Mouse (Mus musculus) c-Kit-positive CD71-negative TER-119-negative erythroid progenitor cells, embryonic 14.5 days (primary cell): Measurements from ENCODE around the gene Rab11fip4.

Experiments used
- DNase-seq: peaks from one replicate; pipeline ENCODE4 v3.0.0-alpha.2; 2013; ENCODE audit warnings: low read depth

Gene Rab11fip4

DNA sequence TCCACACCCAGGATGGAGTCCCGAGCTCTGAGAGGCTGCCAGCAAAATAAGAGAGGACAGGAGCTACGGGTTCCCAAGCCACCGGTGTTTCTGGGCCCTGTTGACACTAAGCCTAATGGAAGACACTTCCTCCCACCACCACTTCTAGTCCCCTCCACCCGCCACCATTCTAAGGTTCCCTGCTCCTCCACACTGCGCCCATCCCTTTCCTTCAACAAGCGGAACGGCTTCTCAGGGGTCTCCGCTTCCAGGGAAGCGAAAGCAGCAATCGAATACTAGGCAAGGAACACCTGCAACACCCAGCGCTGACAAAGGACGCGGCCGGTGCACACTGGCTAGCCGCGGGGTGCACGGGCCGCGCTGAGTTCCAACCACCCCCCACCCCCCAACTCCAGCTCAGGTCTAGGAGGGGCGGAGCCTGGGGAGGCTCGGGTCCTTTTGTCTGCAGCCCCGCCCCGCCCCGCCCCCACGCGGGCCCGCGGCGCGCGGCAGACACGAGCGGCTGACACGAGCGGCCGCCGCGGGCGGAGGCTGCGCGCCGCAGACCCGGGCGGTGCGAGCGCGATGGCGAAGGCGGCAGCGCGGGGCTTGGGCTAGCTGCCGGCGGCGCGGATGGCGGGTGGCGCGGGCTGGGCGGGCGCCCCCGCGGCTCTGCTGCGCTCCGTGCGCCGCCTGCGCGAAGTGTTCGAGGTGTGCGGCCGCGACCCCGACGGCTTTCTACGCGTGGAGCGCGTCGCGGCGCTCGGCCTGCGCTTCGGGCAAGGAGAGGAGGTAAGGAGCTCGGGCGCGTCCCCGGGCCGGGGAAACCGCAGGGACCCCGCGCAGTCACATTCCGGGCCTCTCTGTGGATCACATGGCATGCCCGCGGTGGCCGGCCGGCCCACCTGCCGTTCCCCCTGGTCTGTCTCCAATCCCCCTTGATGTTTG is at the start of gene Rab11fip4:
TSS of gene Rab11fip4 (plus strand) at position 549 of the 927 bp plus-strand sequence.
- no peak for DNase-seq

DNA sequence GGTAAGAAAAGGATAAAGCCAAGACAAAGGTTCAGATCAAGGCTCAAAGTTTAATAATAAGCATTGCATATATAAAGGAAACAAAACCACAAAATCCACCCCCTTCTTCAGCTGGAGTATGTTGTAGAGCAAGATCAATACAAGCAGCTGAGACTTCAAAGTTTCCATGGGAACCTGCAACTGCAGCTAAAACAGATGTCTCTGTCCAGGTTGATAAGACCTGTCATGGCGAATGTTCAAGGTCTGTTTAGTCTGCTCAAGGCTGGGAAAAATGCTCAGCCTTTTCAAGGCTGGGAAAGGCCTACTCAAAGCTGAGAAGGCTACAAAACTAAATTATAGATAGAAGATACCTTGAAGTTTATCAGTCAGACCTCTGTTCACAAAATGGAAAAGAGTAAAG is 38.4 kb upstream of the Rab11fip4 start:
- no peak for DNase-seq

DNA sequence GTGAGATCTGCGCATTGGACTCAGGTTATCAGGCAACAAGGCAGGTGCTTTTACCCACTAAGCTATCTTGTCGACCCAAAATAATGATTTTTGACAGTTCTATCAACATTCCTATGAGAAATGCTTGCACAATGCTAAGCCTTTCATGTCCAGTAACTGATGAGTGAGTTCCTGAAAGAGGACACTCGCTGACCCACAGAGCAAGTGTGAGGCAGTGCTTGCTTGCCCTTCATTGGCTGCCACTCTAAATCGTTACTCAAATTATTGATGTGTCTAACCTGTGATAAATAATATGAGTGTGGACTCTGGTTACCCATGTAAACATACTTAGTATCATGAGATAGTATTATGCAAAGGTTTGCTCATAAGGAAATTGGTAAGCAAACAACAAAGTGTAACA is 30.5 kb upstream of the Rab11fip4 start:
- no peak for DNase-seq

DNA sequence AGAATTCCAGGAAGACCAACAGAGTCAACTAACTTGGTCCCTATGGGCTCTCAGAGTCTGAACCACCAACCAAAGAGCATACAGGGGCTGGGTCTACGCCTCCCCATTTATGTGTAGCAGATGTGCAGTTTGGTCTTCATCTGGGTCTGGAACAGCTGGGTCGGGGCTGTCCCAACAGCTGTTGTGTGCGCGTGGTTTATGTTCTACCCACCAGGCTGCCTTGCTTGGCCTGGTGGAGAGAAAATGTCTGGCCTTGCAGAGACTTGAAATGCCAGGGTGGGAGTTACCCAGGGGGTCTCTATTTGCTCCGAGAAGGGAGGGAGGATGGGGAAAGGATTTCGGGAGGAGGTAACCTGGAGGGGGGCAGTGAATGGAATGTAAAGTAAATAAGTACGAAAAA is 27.5 kb upstream of the Rab11fip4 start:
- no peak for DNase-seq

DNA sequence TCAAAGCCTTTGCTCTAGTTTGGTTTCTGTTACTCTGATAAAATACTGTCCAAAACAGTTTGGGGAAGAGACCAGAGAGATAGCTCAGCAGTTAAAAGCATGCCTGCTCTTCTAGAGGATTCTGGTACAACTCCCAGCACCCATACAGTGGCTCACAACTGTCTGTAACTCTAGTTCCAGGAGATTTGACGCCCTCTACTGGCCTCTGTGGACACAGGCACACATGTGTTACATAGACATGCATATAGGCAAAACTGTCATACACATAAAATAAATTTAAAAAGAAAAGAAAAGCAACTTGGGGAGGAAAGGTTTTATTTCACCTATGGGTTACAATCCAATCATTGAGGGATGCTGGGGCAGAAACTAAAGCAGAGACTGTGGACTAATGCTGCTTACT is 24.1 kb upstream of the Rab11fip4 start:
- DNase-seq = no peak

DNA sequence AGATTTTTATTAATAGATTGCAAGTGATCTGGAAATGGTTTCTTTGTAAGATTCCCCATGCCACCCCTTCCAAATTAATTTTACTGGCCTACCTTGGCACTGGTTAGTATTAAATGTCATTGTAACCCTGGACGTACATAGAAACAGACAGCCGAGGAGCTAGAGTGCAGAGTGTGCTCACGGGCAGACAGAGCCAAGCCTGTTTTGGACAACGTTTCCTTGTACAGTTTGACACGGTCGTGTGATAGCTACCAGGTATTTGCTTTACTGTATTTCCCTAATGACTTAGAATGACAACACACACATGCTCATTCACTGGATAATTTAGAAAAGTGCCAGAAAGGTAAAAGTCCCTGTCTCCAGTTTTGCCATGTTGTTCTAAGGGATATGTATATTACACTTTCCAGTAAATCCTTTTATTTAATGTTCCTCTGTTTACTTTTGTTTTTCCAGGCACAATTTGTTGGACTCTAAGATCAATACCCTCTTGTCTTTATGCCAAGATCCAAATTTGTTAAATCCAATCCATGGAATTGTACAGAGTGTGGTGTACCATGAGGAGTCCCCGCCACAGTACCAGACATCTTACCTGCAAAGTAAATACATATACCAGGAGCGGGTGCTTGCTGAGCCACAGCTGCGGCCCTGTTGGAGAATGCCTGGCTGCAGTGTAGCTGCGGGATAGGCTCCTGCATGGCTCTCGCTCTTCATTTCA is 22.7 kb upstream of the Rab11fip4 start:
- no peak for DNase-seq

DNA sequence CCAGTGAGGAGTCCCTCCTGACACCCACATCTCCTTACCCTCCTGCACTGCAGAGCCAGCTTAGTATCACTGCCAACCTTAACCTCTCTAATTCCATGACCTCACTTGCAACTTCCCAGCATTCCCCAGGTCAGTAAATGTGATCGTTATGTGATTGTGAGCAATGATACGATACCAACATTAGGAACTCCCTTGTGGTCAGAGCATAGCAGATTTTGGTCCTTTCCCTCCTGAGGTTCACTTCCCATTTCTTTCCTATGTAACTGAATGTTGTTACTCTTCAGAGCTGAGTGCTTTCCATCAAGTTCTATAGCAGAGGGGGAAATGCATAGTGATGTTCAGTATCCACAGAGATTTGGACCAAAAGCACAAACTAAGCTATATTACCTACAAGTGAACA is 20.7 kb upstream of the Rab11fip4 start:
- no peak for DNase-seq

DNA sequence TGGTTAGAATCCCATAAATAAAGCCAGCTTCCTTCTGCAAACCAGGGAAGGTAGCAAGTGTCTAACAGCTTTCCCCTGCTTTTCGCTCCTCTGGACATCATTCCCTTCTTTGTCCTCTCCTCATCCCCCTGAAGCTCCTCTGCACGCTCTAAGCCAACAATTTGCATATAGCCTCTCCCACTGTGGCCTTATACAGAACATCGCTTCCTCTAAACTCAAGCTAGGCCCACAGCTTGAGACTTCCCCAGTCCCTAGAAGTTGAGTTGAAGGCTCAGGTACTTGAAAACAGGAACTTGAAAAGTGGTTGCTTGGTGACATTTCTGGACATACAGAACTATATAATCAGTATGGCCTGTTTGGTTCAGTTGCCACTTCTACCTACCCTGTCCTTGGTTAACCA is 17.2 kb upstream of the Rab11fip4 start:
- no peak for DNase-seq

DNA sequence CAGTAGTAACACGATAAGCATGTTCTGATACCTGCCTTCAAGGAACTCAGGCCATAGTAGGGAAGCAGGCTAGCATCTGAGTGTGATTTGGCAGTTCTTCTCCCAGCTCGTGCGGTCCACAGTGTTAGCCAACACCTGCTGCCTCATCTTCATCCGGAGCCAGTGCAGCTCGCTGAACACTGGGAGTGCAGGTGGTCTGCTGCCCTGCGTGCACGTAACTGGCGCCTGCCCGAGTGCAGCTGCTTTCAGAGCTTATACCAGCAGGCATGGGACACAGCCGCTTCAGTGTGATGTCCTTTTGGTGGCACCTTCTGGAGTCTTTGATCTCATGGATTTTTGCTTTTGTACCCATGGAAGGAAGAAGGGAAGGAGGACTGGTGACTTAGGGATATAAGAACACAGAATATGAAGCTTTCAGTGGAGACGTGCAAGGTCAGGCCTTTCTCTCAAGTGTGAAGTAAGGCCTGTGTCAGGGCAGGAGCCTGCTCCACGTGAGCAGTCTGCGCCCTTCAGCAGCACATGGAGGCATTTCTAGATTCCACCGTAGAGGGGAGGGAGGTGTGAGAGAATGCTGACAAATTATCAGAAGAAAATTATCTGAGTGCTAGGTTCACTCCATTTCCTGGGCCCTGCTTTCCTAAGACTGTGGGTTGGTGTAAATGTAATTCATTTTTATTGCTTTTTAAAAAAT is 15.5 kb upstream of the Rab11fip4 start:
- DNase-seq = no peak

DNA sequence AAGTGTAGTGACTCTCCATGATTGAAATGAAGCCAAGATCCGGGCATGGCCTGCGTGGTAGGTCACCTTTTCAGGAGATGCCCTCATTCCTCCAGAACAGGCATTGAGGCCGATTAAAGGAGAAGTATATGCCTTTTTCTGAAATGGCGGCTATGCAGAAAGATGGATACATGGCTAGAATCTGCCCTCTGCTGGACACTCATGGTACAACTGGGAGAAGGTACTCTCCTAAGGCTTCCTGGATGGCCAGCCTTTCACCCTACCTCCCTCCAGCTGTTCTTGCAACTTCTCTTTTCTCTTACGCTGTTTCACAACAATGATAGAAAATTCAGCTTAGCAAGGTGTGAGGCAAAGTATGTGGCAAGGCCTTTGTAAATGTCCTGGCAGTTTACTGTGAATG is 13.3 kb upstream of the Rab11fip4 start:
- peak; percentile 85 for DNase-seq

DNA sequence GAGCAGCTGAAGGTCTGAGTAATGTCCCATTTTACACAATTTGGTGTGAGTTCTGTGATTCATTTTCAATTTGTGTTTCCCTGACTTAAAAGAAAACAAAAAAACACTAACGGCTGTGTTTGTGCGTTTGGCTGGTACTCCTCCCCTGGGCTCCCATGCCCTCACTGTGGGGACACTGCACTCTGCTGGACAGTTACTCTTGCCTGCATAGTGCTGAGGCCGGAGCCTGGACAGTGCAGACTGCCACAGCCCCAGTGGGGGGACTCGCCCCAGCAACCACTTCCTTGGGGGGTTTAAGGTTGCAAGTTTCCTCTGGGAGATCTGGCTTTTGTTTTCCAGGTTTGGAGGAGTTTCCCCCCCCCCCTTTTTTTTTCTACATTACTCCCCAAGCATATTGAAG is 10.4 kb upstream of the Rab11fip4 start:
- no peak for DNase-seq

DNA sequence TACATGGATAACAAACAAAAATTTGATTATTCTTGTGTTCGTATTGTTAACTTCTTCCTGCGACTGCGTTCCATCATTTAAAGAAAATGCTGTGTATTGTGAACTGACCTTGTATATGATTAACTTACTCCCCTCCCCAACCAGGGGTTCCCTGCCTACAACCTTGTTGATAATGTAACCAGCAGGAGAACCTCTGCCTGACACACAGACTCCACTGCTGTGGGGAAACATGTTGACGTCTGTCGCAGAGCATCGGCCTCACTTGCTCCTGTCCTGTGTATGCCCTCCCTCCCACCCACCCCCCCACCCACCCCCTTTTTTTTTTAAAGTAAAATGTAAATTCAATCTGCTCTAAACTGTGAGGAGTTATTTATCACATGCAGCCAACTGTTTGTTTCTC is 9.8 kb upstream of the Rab11fip4 start:
- DNase-seq = no peak

DNA sequence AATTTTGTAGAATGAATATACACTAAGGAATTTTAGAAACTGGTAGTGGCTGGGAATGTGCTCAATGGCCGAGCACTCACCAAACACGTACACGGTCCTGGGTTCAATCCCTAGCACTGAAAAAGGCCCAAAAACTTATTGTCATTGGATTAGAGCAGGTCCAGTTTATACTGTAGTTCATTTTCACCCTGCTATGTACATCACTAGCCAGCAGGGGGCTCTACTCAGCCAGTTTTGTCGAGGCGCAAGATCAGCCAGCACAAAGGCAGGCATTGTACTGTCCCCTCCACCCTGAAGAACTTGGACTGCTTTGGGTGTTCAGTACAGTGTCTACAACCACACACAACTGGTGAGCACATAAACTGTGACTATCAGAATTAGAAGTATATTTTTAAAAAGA is 6.8 kb upstream of the Rab11fip4 start:
- DNase-seq = peak; percentile 49

DNA sequence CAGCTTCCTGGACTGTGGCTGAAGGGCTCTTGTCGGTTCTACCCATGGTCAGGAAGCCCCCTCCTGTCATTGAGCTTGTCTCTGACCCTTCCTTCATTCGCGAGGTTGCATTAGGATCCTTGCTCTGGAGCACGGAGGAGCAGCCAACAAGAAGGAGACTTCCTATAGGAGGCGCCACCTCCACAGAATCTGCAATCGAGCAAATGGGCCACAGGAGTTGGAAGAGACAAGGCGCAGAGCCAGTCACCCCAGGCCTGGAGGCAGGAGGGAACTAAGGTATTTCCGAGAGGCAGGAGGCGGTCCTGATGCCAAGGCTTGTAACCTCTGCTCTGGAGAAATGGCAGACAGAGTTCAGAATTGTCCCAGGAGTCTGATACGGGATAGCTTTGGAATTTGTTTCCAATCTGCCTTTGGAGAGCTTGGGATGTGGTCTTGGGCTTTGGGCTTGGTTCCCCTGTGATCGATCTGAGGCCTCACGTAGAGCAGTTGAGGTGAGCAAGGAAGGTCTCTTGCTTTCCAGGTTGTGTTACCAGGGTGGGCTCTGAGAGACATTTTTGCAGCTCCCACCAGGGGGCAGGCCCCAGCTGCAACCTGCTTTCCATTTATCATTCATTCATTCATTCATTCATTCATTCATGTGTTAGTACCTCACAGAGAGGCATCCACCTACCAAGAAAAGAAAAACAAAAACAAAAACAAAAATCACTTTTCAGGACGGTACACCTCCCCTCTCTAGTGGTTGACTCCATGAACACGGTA is 1.5 kb upstream of the Rab11fip4 start:
- DNase-seq = no peak

DNA sequence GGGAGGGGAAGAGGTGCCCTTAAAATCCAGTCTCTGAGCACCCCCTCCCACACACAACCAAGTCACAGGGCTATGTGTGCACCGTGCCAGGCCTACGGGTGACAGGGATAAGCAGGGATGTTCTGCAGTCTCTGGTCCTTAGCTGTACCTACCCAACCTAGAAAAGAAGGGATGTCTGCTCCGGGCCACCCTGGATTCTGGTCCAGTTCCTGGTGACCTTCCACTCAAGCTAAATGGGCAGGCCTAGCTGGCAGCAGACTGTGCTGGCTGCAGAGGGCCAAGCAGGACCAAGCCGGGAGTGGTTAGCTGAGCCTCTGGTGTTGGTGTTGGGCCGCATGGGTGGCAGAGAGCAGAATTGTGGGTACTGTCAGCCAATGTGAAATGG is 571 bp downstream of the Rab11fip4 start:
- DNase-seq = no peak

DNA sequence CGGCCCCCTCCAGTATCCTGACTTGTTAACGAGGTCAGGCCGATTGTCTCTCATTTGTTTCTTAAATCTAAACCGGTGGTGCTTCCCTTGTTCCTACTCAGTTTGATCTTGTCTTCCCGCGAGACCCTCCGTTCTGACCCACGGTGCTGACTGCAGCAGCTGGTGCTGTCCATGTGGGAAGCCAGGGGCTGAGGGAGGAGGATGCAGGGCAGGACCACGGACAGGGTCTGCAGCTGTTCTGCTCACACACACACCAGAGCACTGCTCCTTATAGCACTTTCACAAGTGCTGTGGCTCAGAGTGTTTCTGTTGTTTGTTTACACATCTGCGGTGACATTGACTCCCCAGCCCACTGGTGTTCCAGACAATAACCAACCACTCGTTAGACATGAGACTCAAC is 2.5 kb downstream of the Rab11fip4 start:
- no peak for DNase-seq

DNA sequence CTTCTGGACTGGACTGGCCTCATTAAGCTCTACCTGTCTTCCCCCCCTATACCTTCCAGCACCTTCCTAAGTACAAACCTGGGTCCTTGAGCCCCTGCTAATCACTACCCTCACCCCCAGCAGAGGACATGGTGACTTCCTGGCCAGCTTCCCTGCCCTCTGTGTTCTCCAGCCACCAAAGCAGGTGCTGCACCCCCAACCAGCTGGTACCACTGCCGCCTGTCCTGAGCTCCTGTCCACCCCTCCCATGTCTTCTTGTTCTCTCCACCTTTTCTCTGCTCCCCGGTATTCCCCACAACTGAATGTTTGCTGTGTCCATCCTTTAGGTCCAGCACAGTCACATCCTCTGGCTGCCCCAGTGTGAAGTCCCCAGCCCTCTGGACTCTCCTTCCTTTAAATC is 19.4 kb downstream of the Rab11fip4 start:
- DNase-seq = no peak

DNA sequence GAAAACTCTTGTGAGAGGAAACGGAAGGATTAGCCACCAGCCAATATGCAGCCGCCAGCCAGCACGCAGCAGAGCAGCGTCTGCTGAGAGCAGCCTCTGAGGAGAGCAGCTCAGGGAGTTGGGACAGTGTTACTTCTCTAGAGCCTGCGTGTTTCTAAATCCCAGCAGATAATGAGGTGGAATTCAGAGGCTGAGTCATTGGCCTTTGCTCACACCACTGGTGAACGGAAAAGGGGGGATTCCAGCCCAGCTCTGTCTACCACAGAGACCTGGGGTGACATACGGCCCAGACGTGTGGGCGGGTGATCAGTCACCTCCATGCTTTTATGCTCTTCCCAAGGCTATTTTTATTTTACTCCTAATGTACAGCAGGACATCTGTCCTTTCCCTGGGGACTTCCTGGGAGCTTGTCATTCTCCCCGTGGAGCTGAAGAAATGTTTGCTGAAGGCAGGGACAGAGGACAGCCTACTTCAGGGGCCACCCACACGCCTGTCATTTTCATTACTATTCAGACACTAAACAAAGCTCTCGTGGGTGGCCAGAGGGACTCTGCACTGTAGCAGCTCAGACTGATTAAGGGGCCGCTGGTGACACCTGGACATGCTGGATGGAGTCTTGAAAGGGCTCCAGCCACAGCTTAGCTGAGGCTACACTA is 20.1 kb downstream of the Rab11fip4 start:
- no peak for DNase-seq

DNA sequence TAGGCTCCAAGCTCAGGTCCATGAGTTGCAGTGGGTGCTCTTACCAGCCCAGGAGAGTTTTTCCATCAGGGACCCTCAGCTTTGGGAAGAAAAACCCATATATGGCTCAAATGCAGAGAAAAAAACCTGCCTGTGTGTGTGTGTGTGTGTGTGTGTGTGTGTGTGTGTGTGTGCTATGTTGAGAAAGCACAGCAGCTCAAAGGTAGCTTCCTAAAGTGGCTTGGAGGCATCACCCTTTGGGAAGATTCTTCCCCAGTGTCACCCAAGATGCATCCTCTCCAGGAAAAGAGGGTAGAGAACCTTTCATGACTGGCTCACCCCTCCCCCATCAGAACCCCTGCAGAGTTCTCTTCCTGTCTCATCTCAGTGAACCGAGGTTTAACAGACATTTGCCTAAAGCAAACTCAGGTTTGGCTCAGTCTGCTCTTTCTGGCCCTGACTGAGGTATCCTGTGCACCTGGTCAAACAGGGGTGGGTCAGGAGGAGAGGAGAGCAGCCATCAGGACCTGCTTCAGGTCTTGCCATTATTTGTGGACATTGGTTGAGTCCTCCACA is 21.1 kb downstream of the Rab11fip4 start:
- no peak for DNase-seq

DNA sequence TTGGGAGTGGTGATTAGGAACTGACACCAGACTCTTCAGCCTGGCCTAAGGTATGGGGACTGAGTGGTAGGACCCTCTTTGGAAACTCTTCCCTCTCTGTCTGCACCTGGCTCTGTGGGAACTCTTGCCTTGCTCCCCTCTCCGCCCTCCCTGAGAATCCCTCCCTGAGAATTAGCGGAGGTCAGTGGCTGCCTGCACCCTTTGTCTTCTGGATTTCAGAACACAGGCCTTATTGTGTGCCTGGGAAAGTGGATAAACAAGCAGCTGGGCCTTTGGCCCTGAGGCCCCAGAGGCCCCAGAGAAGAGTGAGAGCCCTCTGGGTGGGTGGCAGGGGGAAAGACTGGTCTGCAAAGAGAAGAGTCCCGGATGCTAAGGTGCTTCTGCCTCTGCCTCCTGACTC is 22.1 kb downstream of the Rab11fip4 start:
- no peak for DNase-seq

DNA sequence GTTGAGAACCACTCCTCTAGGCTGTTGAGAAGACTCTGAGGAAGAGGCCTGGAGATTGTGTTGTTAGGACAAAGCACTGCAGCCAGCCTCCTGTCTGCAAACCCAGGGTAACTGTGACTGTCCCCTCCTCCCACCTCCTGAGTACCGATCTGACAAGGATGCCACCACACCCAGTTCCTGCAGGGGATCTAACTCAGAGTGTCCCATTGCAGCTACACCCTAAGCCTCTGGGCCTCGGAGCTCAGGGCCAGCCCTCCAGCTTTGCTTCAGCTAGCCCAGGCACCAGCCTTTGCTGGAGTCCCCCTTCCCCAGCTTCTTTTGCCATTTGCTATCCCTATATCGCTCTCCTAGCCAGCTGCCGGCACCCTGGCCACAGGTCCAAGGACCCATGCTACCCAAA is 22.7 kb downstream of the Rab11fip4 start:
- DNase-seq = no peak
